Mouse (Mus musculus) left cerebral cortex, adult 18-20 months (tissue): ENCODE measurements around the gene Lhpp. TPM values are rescaled to one million over a fixed set of nuclear protein-coding genes. Genes with fewer than 3 reads are reported as not detected.

Source experiments
- DNase-seq, 2 experiments: peaks; one replicate each; pipeline ENCODE4 v3.0.0; 2021 to 2022; ENCODE audit warnings: low spot score in 2 of 2, mixed read lengths in 1 of 2
- total RNA-seq, 2 experiments: library from RNA; stranded (reverse); gene quantifications; 2 replicates each; pipeline ENCODE4 v1.2.3; 2021

Gene Lhpp
- total RNA-seq, 2 experiments from 2014 or later, result 15.0 to 16.4 TPM

DNA sequence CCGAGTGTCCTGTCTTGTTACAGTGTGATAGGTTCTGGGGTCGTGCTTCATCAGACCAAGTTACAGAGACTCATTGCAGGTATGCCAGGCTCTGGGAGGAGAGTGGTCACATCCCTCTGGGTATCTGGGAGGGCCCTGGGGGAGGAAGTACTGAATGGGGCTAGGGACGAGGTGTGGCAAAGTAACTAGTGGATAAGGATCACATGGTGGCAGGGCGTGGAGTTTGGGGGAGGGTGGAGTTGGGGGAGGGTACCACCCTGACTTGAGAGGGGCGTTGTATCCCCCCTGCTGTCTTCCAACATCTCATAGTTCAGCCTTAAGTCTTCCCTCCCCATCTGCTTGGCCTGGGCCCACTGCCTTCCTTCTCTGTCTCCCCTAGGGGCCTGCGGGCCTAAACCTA, 69.1 kb downstream of the Lhpp start:
- no peak for DNase-seq

GRCm38 (mm10) chr7:132681296-132681695, 70.9 kb downstream of the Lhpp start:
- no peak for DNase-seq

DNA sequence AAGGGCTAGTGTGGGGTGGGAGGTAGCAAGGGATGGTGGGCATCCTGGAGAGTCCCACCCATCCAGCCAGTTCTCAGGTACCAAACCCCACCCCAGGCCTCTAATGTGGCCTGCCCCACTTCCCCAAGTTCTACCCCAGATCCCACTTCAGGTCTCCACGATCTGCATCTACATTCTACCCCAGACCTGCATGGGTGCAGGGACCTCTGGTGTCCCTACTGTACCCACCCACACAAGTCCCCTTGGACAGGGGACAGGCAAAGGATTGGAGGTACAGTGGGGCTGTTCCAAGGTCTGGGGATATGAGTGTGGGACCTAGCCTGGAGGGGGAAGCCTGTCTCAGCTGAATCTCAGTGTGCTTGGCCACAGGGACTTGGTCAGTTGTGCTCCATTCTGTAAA, 71.4 kb downstream of the Lhpp start:
- DNase-seq, result no peak

GRCm38 (mm10) chr7:132682336-132682735, 71.9 kb downstream of the Lhpp start:
- DNase-seq, result no peak

GRCm38 (mm10) chr7:132682901-132683300, 72.5 kb downstream of the Lhpp start:
- no peak for DNase-seq

GRCm38 (mm10) chr7:132683923-132684322, 73.5 kb downstream of the Lhpp start:
- DNase-seq, result no peak

DNA sequence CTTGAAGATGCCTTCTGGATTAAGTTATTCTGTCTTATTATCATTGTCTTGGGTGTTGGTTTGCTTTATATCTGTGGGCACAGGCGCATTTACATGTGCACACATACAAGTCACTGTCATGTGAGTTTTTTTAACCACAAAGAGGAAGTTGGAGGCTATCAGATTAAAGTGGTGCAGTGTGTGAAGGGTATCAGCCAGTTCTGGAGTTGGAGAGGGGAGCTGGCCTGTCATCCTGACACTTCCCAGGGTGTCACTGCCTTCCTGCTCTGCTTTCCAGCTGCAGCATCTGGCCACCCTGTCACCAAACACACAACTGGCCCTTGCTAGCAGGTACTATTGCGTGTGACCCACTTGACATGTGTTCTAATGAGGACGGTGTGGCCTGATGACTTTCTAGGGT, 76.1 kb downstream of the Lhpp start:
- no peak for DNase-seq

DNA sequence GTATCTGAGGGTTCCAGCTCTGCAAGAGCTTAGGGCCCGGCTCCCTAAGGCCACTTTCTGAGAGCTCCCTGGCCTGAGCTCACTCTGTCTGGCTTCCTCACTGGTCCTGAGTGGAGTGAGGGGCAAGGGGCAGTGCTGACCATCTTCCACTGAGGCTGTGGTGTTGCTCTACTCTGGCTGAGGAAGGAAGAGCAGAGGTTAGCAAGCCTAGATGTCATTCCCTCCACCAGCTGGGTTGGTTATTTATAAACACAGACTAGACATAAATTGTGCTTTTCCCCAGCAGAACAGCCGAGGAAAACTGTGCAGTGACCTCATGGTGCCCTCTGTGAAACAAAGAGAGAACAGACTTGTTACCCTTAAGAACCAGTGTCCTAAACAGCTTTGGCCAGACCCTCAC, 77.5 kb downstream of the Lhpp start:
- no peak for DNase-seq

- no peak for DNase-seq
Measured at GRCm38 (mm10) chr7:132688721-132689120, 78.3 kb downstream of the Lhpp start.

DNA sequence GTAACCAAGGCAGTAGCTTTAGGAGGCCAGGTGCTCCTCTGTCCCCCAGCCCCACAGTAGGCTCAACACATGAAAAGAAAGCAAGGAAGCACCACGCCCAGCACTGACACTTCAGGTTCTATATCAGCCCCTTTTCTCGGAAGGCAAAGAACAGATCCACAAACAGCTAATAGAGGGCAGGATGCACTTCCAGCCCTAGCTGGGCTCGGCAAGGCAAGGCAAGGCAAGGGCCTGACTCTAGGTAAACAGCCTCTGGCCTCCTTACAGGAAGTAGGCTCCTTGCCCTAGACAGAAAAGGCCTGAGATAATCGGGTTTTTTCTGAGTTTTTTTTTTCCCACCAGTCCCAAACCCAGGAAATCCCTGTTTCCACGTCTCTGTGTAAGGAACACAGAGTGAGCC, 79.3 kb downstream of the Lhpp start:
- no peak for DNase-seq

DNA sequence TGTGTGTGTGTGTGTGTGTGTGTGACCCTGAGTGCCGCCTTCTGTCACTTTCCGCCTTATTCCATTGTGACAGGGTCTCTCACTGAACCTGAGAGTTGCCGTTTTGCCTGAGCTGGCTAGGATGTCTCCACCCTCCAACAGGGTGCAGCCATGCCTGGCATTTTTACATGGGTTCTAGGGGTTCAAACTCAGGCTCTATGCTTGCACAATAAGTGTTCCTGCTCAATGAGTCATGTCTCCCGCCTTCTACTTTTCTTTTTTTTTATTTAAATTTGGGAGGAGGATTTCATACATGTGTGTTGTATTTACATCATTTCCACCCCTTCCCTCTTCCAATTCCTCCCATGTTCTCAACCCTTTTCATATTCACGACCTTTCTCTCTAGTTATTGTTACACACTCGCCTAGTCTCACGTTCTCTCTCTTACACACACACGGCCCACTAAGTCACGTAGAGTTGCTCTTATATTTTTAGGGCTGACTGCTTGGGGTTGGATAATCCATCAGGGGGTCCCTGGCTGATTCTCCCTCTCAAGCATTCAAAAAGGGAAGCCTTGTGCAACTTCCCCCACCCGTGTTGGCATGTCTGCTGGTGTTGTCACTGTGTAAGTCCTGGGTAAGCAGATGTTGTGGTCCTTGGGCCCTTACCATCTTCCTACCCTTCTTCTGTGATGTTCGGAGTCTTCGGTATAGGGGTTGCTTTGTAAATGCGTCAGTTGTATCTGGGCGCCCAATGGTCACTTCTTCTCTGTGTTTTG, 80.5 kb downstream of the Lhpp start:
- no peak for DNase-seq

DNA sequence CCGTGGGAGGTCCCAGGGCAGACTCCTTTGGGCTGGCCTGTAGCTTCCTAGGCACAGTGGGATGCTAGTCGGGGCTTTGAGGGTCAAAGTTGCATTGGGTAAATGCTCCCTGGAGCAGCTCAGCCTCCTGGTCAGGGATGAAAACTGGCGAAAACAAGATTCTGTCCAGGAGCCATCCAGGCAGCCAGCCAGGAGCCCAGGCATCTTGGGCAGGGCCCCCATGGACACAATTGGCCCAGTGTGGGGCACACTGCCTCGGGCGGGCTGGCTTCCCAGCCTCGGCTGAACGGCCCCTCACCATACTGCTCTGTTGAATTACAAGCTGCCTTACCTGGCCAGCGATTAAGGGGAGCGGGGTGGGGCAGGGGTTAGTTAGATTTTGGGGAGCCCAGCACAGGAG, 82.3 kb downstream of the Lhpp start:
- DNase-seq, result no peak

DNA sequence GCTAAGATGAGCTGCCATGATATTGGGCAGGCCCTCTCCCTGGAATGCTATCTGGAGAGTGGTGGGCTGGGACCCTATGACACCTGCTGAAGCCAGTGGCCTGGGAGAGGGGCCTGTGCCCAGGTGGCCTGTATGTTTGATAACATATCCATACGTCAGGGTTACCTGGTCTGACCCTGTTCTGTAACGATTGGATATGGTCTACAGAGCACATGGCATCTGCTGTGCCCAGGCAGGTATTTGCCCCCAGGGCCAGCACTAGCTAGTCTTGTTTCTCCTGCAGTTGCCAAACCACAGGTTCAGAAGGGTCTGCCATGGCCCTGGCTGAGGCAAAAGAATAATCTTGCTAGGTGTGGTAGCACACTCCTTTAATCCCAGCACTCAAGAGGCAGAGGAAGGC, 83.1 kb downstream of the Lhpp start:
- DNase-seq, result no peak

- no peak for DNase-seq
Measured at GRCm38 (mm10) chr7:132697258-132697796, 86.9 kb downstream of the Lhpp start.

DNA sequence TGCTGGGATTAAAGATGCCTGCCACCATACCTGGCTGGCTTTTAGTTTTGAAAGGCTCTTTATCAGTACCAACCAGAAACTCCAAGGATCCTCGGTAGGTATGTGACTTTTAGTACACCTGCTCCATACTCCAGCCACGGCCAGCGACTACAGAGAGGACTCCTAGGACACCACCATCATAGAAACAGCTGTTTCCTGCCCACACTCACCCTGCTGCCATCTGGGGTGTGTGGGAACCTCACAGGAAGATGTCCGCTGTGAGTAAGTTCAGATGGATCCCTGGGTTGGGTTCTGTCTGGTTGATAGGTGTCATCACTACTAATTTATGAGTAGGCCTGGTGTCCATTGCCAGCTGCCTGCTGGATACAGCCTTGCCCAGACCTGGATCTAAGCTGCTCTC, 88.3 kb downstream of the Lhpp start:
- no peak for DNase-seq

DNA sequence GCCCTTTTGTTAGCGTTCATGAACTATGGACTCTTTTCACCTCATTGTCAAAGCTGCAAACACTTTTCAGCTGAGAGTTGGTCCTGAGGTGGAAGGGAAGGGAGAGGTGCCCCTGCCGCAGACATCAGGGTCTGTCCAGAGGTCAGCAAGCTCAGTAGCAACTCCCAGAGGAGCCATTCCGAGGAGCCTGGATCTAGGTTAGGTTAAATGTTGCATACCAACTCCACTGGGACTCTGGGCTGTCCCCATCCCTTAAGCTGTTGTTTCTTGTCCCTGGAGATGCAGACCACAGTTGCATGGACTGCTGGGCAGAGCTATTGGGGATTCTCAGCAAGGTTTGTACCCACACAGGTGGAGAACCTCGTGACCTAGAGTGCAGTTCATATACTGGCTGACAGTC, 88.7 kb downstream of the Lhpp start:
- no peak for DNase-seq

DNA sequence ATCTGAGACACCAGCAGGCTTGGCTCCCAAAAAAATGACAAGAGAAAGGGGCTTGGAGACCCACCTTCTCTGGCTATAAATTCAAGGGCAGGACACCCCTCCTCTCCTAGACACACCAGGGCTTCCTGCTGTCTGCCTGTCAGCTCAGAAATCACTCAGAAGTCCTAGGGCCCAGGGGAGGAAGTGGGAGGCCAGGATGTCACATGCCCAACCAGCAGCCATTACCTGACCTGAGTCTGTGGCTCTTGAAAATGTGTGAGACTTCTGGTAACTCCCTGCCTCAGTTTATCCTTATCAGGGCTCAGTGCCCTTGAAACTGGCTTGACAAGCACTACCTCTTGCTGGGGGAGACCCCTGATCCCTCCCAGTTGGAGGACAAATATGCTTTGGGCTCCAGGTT, 89.2 kb downstream of the Lhpp start:
- DNase-seq, result no peak

DNA sequence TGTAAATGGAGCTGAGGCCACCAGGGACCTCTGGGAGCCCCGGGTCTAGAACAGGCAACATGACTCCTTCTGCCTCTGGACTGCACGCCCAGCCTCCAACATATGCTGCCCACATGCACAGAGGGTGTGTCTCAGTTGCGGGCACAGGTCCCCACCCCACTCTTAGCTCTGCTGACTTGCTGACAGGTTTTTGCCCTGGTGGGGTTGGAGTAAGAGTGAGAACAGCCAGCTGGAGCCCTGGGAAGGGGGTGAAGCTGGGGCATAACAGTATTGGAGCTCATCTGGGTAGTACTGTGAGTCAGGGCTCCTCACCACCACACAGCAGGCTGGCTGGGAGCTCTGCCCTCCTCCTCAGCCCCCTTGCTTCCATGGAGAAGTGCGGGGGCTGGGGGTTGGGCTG, 89.7 kb downstream of the Lhpp start:
- DNase-seq, result no peak

DNA sequence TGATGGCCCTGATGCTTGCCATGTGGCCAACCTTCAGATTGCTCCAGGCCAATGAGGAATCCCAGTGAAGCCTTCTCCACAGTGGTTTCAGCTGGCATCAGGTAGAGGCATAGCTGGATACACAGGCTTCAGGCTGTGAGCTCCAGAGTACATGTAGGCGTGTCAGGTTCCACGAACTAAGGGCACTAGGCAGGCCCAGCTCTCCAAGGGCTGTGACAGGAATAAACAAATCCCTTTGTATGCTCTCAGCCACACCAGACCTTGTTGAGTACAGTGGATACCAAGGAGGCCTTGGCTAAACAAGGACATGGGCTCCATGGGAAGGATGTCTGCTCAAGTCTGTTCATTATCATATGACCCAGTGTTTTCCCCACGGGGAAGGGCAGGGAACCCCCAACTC, 91.0 kb downstream of the Lhpp start:
- no peak for DNase-seq

DNA sequence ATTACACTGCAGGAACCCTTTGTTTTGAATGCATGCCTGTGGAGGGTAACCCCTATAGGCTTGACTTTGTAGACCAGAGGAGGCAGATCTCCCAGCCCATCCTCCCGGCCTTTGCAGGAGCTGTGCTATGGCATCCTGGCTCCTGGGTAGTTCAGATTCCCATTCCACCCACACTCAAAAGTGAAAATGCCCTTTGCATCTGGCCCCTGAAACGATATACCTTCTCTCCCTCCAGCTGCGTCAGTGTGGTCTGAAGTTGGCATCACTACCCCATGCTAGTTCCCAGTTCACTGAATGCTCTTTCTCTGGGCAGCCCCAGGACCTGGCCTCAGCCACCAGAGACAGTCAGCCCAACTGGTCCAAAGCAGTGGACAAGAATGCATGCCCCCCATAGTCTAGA, 91.6 kb downstream of the Lhpp start:
- no peak for DNase-seq

GRCm38 (mm10) chr7:132702492-132703070, 92.1 kb downstream of the Lhpp start:
- no peak for DNase-seq

DNA sequence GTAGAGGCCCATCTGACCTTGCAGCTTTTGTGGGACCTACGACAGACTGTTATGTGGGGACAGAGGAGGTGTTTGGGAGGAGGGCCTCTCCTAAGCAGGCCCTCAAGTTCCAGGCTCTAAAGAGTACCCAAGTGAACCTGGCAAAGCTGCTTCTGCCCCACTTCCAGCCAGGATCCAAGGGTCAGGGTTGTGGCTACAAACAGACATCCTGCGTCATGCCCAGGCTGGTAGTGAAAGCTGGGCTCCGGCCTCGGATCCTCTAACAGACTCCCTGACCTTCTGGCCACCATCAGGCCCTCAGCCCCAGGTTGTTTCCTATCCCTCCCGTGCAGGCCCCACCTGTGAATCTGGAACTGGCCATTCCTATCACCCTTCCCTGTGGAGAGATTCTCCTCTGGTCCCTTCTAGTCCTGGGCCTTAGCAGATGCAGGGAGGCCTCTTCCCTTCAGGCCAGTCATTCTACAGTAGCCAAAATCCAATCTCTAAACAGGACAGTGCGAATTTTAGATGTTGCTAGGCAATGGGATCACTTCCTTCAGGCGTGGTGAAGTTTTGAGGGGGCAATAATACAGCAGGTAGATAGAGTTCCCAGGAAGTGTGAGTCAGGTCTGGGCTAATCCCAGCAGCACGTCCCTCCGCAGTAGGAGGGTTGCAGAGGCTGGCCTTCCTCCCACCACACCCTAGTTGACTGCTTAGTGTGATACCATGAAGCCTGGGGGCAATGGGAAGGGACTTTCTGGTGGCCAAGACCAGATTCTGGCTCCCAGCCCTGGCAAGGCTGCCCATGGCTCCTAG, 93.3 kb downstream of the Lhpp start:
- DNase-seq, result no peak
